Mouse (Mus musculus): Measurements from ENCODE around the gene 2310003L06Rik. TPM values are rescaled to one million over a fixed set of nuclear protein-coding genes. Genes with fewer than 3 reads are reported as not detected.

2310003L06Rik gene
- not detected in 2 replicates for polyA plus RNA-seq (2015; fragmentation: Nextera tagmentation; extraction: Ambion mirVana)

- H3K4me2 ChIP-seq (ENCODE audit: low read length), result no peak within 1 kb of the TSS
- no peak within 1 kb of the TSS for H3K27ac ChIP-seq (ENCODE audit: low read length)
- no peak within 1 kb of the TSS for H3K4me3 ChIP-seq (ENCODE audit: low read depth, low read length)
- WGBS, result 40% methylated on average over 2 of the region's 2 CpGs
- H3K27me3 ChIP-seq (ENCODE audit: control insufficient read depth, insufficient read depth, low read depth, low read length), result no peaks in the 10 kb centered on the region
- H3K36me3 ChIP-seq (ENCODE audit: control insufficient read depth, insufficient read depth, low read length), result no peaks in the 10 kb centered on the region
- H3K9ac ChIP-seq (ENCODE audit: low read depth, low read length), result no peak within 1 kb of the TSS
- ATAC-seq, result no peak
- no peaks in the 10 kb centered on the region for H3K9me3 ChIP-seq (replicated peaks; ENCODE audit: control insufficient read depth, low read length, poor library complexity, severe bottlenecking)
- H3K4me1 ChIP-seq (ENCODE audit: control insufficient read depth, insufficient read depth, low read length), result no peaks in the 10 kb centered on the region
Observed at GRCm38 (mm10) chr5:87969201-87969600, at the start of gene 2310003L06Rik, which contains the start of gene Gm28434. Gene 2310003L06Rik (plus strand): TSS chr5:87969459. Gene Gm28434 (plus strand): TSS chr5:87969517.

DNA sequence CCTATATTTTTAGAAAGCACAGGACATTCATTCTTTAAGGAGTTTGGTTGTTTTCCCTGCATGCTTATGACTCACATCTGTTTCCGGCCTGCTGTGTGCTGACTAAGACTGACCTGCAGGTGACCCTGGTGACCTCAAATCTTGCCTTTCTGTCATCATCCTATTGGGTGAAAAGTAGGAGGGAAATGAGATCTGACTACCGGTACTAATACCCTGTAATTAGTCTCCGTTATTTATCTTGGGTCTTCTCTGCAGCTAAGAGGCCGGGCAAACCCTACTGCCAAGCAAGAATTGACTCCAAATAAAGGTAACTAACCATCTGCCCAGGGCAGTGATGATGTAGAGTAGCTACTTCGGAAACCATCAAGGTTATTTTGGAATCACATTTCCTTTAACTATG is 43.9 kb upstream of the 2310003L06Rik start, which contains the start of gene Csn3:
TSS of gene Csn3 (plus strand) at position 208 of the 400 bp plus-strand sequence.
- no peak within 1 kb of the TSS for H3K9ac ChIP-seq (ENCODE audit: low read depth, low read length)
- no peaks in the 10 kb centered on the region for H3K36me3 ChIP-seq (ENCODE audit: control insufficient read depth, insufficient read depth, low read length)
- 29% methylated on average over 5 of the region's 5 CpGs for WGBS
- H3K4me1 ChIP-seq (ENCODE audit: control insufficient read depth, insufficient read depth, low read length), result no peaks in the 10 kb centered on the region
- no peak within 1 kb of the TSS for H3K4me2 ChIP-seq (ENCODE audit: low read length)
- H3K4me3 ChIP-seq (ENCODE audit: low read depth, low read length), result no peak within 1 kb of the TSS
- no peaks in the 10 kb centered on the region for H3K9me3 ChIP-seq (replicated peaks; ENCODE audit: control insufficient read depth, low read length, poor library complexity, severe bottlenecking)
- no peak for ATAC-seq
- H3K27ac ChIP-seq (ENCODE audit: low read length), result no peak within 1 kb of the TSS
- no peaks in the 10 kb centered on the region for H3K27me3 ChIP-seq (ENCODE audit: control insufficient read depth, insufficient read depth, low read depth, low read length)

GRCm38 (mm10) chr5:87931603-87932002 is 37.7 kb upstream of the 2310003L06Rik start:
- no peaks in the 10 kb centered on the region for H3K9me3 ChIP-seq (replicated peaks; ENCODE audit: control insufficient read depth, low read length, poor library complexity, severe bottlenecking)
- H3K4me2 ChIP-seq (ENCODE audit: low read length), result no peak overlapping the region
- no peaks in the 10 kb centered on the region for H3K36me3 ChIP-seq (ENCODE audit: control insufficient read depth, insufficient read depth, low read length)
- H3K9ac ChIP-seq (ENCODE audit: low read depth, low read length), result no peak overlapping the region
- ATAC-seq, result no peak
- H3K4me1 ChIP-seq (ENCODE audit: control insufficient read depth, insufficient read depth, low read length), result no peaks in the 10 kb centered on the region
- no peak overlapping the region for H3K27ac ChIP-seq (ENCODE audit: low read length)
- WGBS, result 41% methylated on average over 1 of the region's 1 CpGs
- no peak overlapping the region for H3K4me3 ChIP-seq (ENCODE audit: low read depth, low read length)
- H3K27me3 ChIP-seq (ENCODE audit: control insufficient read depth, insufficient read depth, low read depth, low read length), result no peaks in the 10 kb centered on the region

DNA sequence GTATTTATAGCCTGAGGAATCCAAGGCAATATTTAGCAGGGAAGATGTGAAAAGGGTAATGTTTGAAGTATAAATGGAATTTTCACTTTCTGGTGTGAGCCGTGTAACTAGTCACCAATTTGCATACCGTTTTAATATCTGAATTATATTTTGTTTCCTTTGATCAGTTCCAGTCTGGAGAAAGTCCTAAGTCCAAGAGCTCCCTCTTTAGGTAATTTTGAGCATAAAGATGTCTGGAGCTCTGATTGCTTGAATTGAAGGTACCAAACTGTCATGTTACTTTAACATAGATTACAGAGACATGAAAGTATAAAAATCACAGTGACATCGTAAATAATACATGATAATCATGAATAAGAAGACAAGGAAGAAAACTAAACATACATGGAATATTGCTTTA is 28.5 kb upstream of the 2310003L06Rik start:
- 31% methylated on average over 3 of the region's 3 CpGs for WGBS
- H3K4me3 ChIP-seq (ENCODE audit: low read depth, low read length), result no peak overlapping the region
- H3K27me3 ChIP-seq (ENCODE audit: control insufficient read depth, insufficient read depth, low read depth, low read length), result no peaks in the 10 kb centered on the region
- no peak for ATAC-seq
- H3K36me3 ChIP-seq (ENCODE audit: control insufficient read depth, insufficient read depth, low read length), result no peaks in the 10 kb centered on the region
- no peak overlapping the region for H3K27ac ChIP-seq (ENCODE audit: low read length)
- no peak overlapping the region for H3K9ac ChIP-seq (ENCODE audit: low read depth, low read length)
- H3K4me1 ChIP-seq (ENCODE audit: control insufficient read depth, insufficient read depth, low read length), result no peaks in the 10 kb centered on the region
- H3K9me3 ChIP-seq (replicated peaks; ENCODE audit: control insufficient read depth, low read length, poor library complexity, severe bottlenecking), result no peaks in the 10 kb centered on the region
- H3K4me2 ChIP-seq (ENCODE audit: low read length), result no peak overlapping the region

GRCm38 (mm10) chr5:87942515-87942914 is 26.7 kb upstream of the 2310003L06Rik start:
- Histone ChIP-seq H3K4me1 (ENCODE audit: control insufficient read depth, insufficient read depth, low read length) (no peaks in the 10 kb centered on the region), H3K27me3 (ENCODE audit: control insufficient read depth, insufficient read depth, low read depth, low read length) (no peaks in the 10 kb centered on the region), H3K4me3 (ENCODE audit: low read depth, low read length) (no peak overlapping the region), H3K9ac (ENCODE audit: low read depth, low read length) (no peak overlapping the region), H3K4me2 (ENCODE audit: low read length) (no peak overlapping the region), H3K36me3 (ENCODE audit: control insufficient read depth, insufficient read depth, low read length) (no peaks in the 10 kb centered on the region), H3K9me3 (replicated peaks; ENCODE audit: control insufficient read depth, low read length, poor library complexity, severe bottlenecking) (no peaks in the 10 kb centered on the region), H3K27ac (ENCODE audit: low read length) (no peak overlapping the region)
- 0 out of 2 replicates have a peak, but pooled peaks have one; percentile 56 for ATAC-seq

GRCm38 (mm10) chr5:87951836-87952235 is 17.4 kb upstream of the 2310003L06Rik start:
- Histone ChIP-seq H3K36me3 (ENCODE audit: control insufficient read depth, insufficient read depth, low read length) (no peaks in the 10 kb centered on the region), H3K4me3 (ENCODE audit: low read depth, low read length) (no peak overlapping the region), H3K4me2 (ENCODE audit: low read length) (no peak overlapping the region), H3K27ac (ENCODE audit: low read length) (no peak overlapping the region), H3K4me1 (ENCODE audit: control insufficient read depth, insufficient read depth, low read length) (no peaks in the 10 kb centered on the region), H3K27me3 (ENCODE audit: control insufficient read depth, insufficient read depth, low read depth, low read length) (no peaks in the 10 kb centered on the region), H3K9me3 (replicated peaks; ENCODE audit: control insufficient read depth, low read length, poor library complexity, severe bottlenecking) (no peaks in the 10 kb centered on the region), H3K9ac (ENCODE audit: low read depth, low read length) (no peak overlapping the region)
- no peak for ATAC-seq

DNA sequence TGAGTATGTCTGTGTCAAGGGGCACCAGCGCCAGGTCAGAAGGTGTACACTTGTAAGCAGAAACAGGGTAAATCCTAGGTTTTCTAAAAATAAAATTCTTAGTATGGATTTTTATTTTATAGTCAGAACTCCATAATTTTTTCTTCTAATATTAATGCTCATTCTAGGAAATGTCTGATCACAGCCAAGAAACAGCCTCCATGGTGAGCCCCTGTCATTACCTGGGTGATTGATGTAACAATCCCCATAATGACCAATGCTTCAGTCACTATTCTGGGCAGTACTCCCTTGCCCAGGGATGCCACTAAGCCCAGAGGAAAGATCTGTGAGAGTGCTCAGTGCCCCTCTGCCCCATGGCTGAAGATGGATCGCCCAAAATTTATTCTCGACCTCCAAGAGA is 9.9 kb downstream of the 2310003L06Rik start, which contains the start of gene Cabs1:
TSS of gene Cabs1 (plus strand) at position 301 of the 400 bp plus-strand sequence.
- no peaks in the 10 kb centered on the region for H3K9me3 ChIP-seq (replicated peaks; ENCODE audit: control insufficient read depth, low read length, poor library complexity, severe bottlenecking)
- H3K4me1 ChIP-seq (ENCODE audit: control insufficient read depth, insufficient read depth, low read length), result no peaks in the 10 kb centered on the region
- no peaks in the 10 kb centered on the region for H3K27me3 ChIP-seq (ENCODE audit: control insufficient read depth, insufficient read depth, low read depth, low read length)
- no peaks in the 10 kb centered on the region for H3K36me3 ChIP-seq (ENCODE audit: control insufficient read depth, insufficient read depth, low read length)
- no peak for ATAC-seq
- H3K27ac ChIP-seq (ENCODE audit: low read length), result no peak within 1 kb of the TSS
- no peak within 1 kb of the TSS for H3K4me2 ChIP-seq (ENCODE audit: low read length)
- no peak within 1 kb of the TSS for H3K9ac ChIP-seq (ENCODE audit: low read depth, low read length)
- WGBS, result 93% methylated on average over 3 of the region's 3 CpGs
- H3K4me3 ChIP-seq (ENCODE audit: low read depth, low read length), result no peak within 1 kb of the TSS

DNA sequence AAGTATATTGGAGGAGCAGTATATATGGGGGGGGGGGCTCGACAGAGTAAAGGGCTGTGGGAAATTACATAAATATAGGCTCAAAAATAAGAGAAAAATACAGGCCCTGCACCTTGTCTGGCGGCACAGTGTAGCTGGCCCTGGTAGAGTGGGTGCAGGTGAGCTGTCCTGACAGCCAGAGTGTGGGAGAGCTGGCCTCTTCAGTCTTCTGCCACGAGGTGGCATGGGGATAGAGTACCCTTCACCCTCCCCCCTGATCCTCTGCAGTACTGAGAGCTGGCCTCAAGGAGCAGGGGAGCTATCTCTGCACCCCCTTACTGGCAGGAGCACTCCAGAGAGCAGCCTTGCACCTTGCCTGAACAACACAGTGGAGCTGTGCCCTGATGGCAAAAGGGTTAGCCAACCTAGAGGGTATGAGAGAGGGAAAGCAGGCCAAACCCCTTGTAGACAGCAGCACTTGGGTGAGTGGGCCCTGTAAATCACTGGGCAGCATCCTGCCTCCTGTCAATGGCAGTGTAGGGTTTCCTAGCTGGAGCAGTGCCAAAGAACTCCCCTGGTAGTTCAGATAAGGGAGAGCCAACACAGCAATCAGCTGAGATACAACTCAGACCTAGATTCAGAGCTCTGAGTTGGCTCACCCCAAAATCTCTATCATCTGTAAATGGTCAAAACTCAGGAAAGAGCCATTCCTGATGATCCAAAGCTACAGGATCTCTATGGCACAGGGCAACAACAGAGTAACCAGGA is 13.4 kb downstream of the 2310003L06Rik start:
- ATAC-seq, result no peak

DNA sequence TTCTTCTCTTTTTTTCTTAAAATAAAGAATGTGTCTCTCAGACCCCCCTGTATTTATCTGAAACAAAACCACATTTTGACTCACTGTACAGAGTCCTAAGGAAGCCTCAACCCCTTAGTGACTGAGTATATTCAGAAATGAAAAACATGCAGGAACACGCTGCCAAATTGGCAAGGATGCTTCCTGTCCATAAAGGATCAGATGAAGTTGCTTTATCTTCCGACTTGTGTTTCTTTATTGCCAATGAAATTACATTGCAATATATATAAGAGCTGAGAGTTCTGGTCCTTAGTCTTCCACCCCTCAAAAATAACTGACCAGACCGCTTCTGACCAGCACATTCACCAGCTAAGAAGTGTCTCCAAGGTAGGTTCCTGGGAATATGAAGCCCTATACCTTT is 33.0 kb downstream of the 2310003L06Rik start, which contains the start of gene Smr3a:
TSS of gene Smr3a (plus strand) at position 301 of the 400 bp plus-strand sequence.
- 93% methylated on average over 3 of the region's 3 CpGs for WGBS
- H3K27ac ChIP-seq (ENCODE audit: low read length), result no peak within 1 kb of the TSS
- no peak for ATAC-seq

More for the DNA sequence above, 13.4 kb downstream of the 2310003L06Rik start:
- Histone ChIP-seq H3K27me3 (ENCODE audit: control insufficient read depth, insufficient read depth, low read depth, low read length) (no peaks in the 10 kb centered on the region), H3K4me3 (ENCODE audit: low read depth, low read length) (no peak overlapping the region), H3K27ac (ENCODE audit: low read length) (no peak overlapping the region), H3K4me1 (ENCODE audit: control insufficient read depth, insufficient read depth, low read length) (no peaks in the 10 kb centered on the region), H3K36me3 (ENCODE audit: control insufficient read depth, insufficient read depth, low read length) (no peaks in the 10 kb centered on the region), H3K9me3 (replicated peaks; ENCODE audit: control insufficient read depth, low read length, poor library complexity, severe bottlenecking) (no peaks in the 10 kb centered on the region), H3K4me2 (ENCODE audit: low read length) (no peak overlapping the region), H3K9ac (ENCODE audit: low read depth, low read length) (no peak overlapping the region)
- 62% methylated on average over 3 of the region's 3 CpGs for WGBS

More for the DNA sequence above, 33.0 kb downstream of the 2310003L06Rik start, which contains the start of gene Smr3a:
- no peaks in the 10 kb centered on the region for H3K36me3 ChIP-seq (ENCODE audit: control insufficient read depth, insufficient read depth, low read length)
- H3K4me3 ChIP-seq (ENCODE audit: low read depth, low read length), result no peak within 1 kb of the TSS
- H3K9me3 ChIP-seq (replicated peaks; ENCODE audit: control insufficient read depth, low read length, poor library complexity, severe bottlenecking), result no peaks in the 10 kb centered on the region
- no peaks in the 10 kb centered on the region for H3K4me1 ChIP-seq (ENCODE audit: control insufficient read depth, insufficient read depth, low read length)
- no peak within 1 kb of the TSS for H3K4me2 ChIP-seq (ENCODE audit: low read length)
- no peak within 1 kb of the TSS for H3K9ac ChIP-seq (ENCODE audit: low read depth, low read length)
- no peaks in the 10 kb centered on the region for H3K27me3 ChIP-seq (ENCODE audit: control insufficient read depth, insufficient read depth, low read depth, low read length)
